Mouse (Mus musculus): Measurements from ENCODE around the gene Cdk5r1. TPM values are rescaled to one million over a fixed set of nuclear protein-coding genes. Genes with fewer than 3 reads are reported as not detected.

Cdk5r1 gene
- total and polyA plus RNA-seq, 3 experiments = 2.8 to 23.3 (median 3.5) TPM

GRCm38 (mm10) chr11:80498328-80499070, 21.7 kb downstream of the Cdk5r1 start:
- Histone ChIP-seq H3K9me3 (replicated peaks; ENCODE audit: low read length) (peaks cover 2% of the 10 kb centered on the region), H3K9ac (ENCODE audit: insufficient read depth, low read depth) (peak overlapping the region; percentile 1), H3K79me2 (replicated peaks; ENCODE audit: control insufficient read depth, extremely low read depth, insufficient read depth, poor library complexity, severe bottlenecking) (no peaks in the 10 kb centered on the region), H3K27ac (ENCODE audit: insufficient read depth, low read depth) (peak overlapping the region; percentile 72), H3K4me2 (ENCODE audit: insufficient read depth, low read depth, poor library complexity, severe bottlenecking) (peak overlapping the region; percentile 2; the same call in 1 of the 2 replicates), H3K27me3 (replicated peaks) (no peaks in the 10 kb centered on the region), H3K4me1 (ENCODE audit: control insufficient read depth in 1 of 2, insufficient read depth in 2 of 2) (peaks cover 47 to 79% of the 10 kb centered on the region in 2 experiments), H3K4me3 (replicated peaks in 1 of 3; ENCODE audit: low read depth in 2 of 3, low read length in 2 of 3, poor library complexity in 1 of 3) (peak overlapping the region in 1 of 3 experiments; percentile 2), H3K36me3 (replicated peaks in 1 of 2; ENCODE audit: control insufficient read depth in 1 of 2, insufficient read depth in 1 of 2, low read length in 1 of 2) (no peaks in the 10 kb centered on the region)
- dilution Hi-C loops (cut with MboI; ENCODE audit: extremely low pct_ligation_motif_present, extremely low pct_unique_long_range_greater_than_20kb, low sequenced_read_pairs) (no loop called here), in situ Hi-C loops (cut with MboI; ENCODE audit: low pct_ligation_motif_present, low pct_unique_long_range_greater_than_20kb, low sequenced_read_pairs) (no loop called here)
- TF ChIP-seq ETS1 (conservative IDR thresholded peaks at IDR 0.05; ENCODE audit: low read depth, low read length) (peak; percentile 80), MEF2A (IDR thresholded peaks at IDR 0.05; ENCODE audit: borderline replicate concordance, low read depth, low read length) (peak; percentile 93), ZKSCAN1 (IDR thresholded peaks at IDR 0.05; ENCODE audit: borderline replicate concordance, low read depth, low read length) (no peak), UBTF (IDR thresholded peaks at IDR 0.05; ENCODE audit: low read depth, low read length) (0 out of 2 replicates have a peak, but pooled peaks have one; percentile 36), MAX (IDR thresholded peaks at IDR 0.05; ENCODE audit: low read length) (peak; percentile 57; the same call in 1 of the 2 replicates), USF1 (IDR thresholded peaks at IDR 0.05; ENCODE audit: low read depth, low read length) (no peak), KAT2A (IDR thresholded peaks at IDR 0.05; ENCODE audit: insufficient replicate concordance, low read length) (no peak), E2F4 (IDR thresholded peaks at IDR 0.05; ENCODE audit: insufficient replicate concordance, low read depth, low read length) (no peak), HCFC1 (IDR thresholded peaks at IDR 0.05; ENCODE audit: low read depth, low read length) (no peak), RCOR1 (conservative IDR thresholded peaks at IDR 0.05; ENCODE audit: low read depth, low read length) (no peak), SMC3 (IDR thresholded peaks at IDR 0.05; ENCODE audit: low read depth, low read length) (no peak), MYC (IDR thresholded peaks at IDR 0.05; ENCODE audit: low read depth, low read length) (no peak; the same call in none of the 2 replicates), TBP (conservative IDR thresholded peaks at IDR 0.05; ENCODE audit: low read depth, low read length) (0 out of 2 replicates have a peak, but pooled peaks have one; percentile 56), PAX5 (IDR thresholded peaks at IDR 0.05; ENCODE audit: low read length) (no peak), CHD1 (IDR thresholded peaks at IDR 0.05; ENCODE audit: low read depth, low read length) (no peak), GABPA (IDR thresholded peaks at IDR 0.05; ENCODE audit: insufficient replicate concordance, low read depth, low read length) (no peak), ELF1 (IDR thresholded peaks at IDR 0.05; ENCODE audit: low read depth, low read length) (0 out of 2 replicates have a peak, but pooled peaks have one; percentile 5), USF2 (conservative IDR thresholded peaks at IDR 0.05; ENCODE audit: low read depth, low read length) (no peak), CTCF (conservative IDR thresholded peaks at IDR 0.05 in 1 of 2, IDR thresholded peaks at IDR 0.05 in 1 of 2; ENCODE audit: low read depth in 2 of 2, low read length in 2 of 2) (no peak), IRF4 (IDR thresholded peaks at IDR 0.05; ENCODE audit: low read depth, low read length) (peak; percentile 84), ZNF384 (IDR thresholded peaks at IDR 0.05; ENCODE audit: low read depth, low read length) (no peak; the same call in 1 of the 2 replicates), MAFK (IDR thresholded peaks at IDR 0.05; ENCODE audit: insufficient replicate concordance, low read length) (0 out of 2 replicates have a peak, but pooled peaks have one; percentile 15), MAZ (IDR thresholded peaks at IDR 0.05; ENCODE audit: low read depth, low read length) (no peak), EP300 (IDR thresholded peaks at IDR 0.05; ENCODE audit: low read length) (peak; percentile 67), ZMIZ1 (IDR thresholded peaks at IDR 0.05; ENCODE audit: low read depth, low read length) (no peak), POLR2A (IDR thresholded peaks at IDR 0.05; ENCODE audit: low read depth, low read length) (no peak), BHLHE40 (IDR thresholded peaks at IDR 0.05; ENCODE audit: low read depth, low read length) (peak; percentile 30; the same call in 1 of the 2 replicates), MXI1 (IDR thresholded peaks at IDR 0.05; ENCODE audit: low read depth, low read length) (no peak), TCF12 (IDR thresholded peaks at IDR 0.05; ENCODE audit: low read depth, low read length) (peak; percentile 45; the same call in 1 of the 2 replicates), NRF1 (IDR thresholded peaks at IDR 0.05; ENCODE audit: low read depth, low read length) (no peak), JUN (IDR thresholded peaks at IDR 0.05; ENCODE audit: insufficient read depth, low read depth, low read length) (no peak), RAD21 (IDR thresholded peaks at IDR 0.05; ENCODE audit: low read depth, low read length) (no peak)
- no peak for DNase-seq (ENCODE audit: extremely low read depth)
